Mouse (Mus musculus) forebrain, embryonic 13.5 days (tissue): ENCODE measurements around the gene Pklr. TPM values are rescaled to one million over a fixed set of nuclear protein-coding genes. Genes with fewer than 3 reads are reported as not detected.

Experiments
- ATAC-seq: fragments of 200-750 bp; cut with Nextera tagmentation; 2 replicates; pipeline ENCODE4 v1.8.0; 2017
- H3K27ac ChIP-seq: fragments of 300-500 bp; sonication (generic); 2 replicates; pipeline ENCODE4 v1.5.1; 2015; ENCODE audit warnings: inconsistent platforms, mild to moderate bottlenecking, moderate library complexity
- H3K27me3 ChIP-seq: fragments of 300-500 bp; sonication (generic); 2 replicates; pipeline ENCODE4 v1.6.1; 2015; ENCODE audit warnings: mild to moderate bottlenecking, inconsistent platforms
- H3K36me3 ChIP-seq: fragments of 300-500 bp; sonication (generic); 2 replicates; pipeline ENCODE4 v1.6.1; 2015; ENCODE audit warnings: mild to moderate bottlenecking, inconsistent platforms; ENCODE audit not compliant: poor library complexity, severe bottlenecking
- H3K4me1 ChIP-seq: fragments of 300-500 bp; sonication (generic); 2 replicates; pipeline ENCODE4 v1.6.1; 2015; ENCODE audit warnings: inconsistent platforms
- H3K4me2 ChIP-seq: fragments of 300-500 bp; sonication (generic); 2 replicates; pipeline ENCODE4 v1.6.1; 2015; ENCODE audit warnings: inconsistent platforms, mild to moderate bottlenecking, moderate library complexity
- H3K4me3 ChIP-seq: fragments of 300-500 bp; sonication (generic); 2 replicates; pipeline ENCODE4 v1.5.1; 2015; ENCODE audit warnings: mild to moderate bottlenecking, inconsistent platforms
- H3K9ac ChIP-seq: fragments of 300-500 bp; sonication (generic); 2 replicates; pipeline ENCODE4 v1.6.1; 2015; ENCODE audit warnings: mild to moderate bottlenecking, inconsistent platforms
- H3K9me3 ChIP-seq: fragments of 300-500 bp; sonication (generic); replicated peaks from 2 replicates; pipeline ENCODE4 v1.6.1; 2016; ENCODE audit warnings: inconsistent platforms
- WGBS: fragments of 180-500 bp; shearing (Covaris S2); methylation state at CpG from one replicate; pipeline ENCODE4 v1.1.7; 2015; 5-methylcytosine and 5-hydroxymethylcytosine counted together
- polyA plus RNA-seq: library from polyadenylated mRNA; unstranded; fragments of >200 nt; fragmentation: Nextera tagmentation; extraction: Ambion mirVana; gene quantifications from 2 replicates; pipeline ENCODE4 v1.2.1, GENCODE M21; 2015

The Pklr gene
- polyA plus RNA-seq, 1 experiment from 2014 or later: 0.09 TPM

DNA sequence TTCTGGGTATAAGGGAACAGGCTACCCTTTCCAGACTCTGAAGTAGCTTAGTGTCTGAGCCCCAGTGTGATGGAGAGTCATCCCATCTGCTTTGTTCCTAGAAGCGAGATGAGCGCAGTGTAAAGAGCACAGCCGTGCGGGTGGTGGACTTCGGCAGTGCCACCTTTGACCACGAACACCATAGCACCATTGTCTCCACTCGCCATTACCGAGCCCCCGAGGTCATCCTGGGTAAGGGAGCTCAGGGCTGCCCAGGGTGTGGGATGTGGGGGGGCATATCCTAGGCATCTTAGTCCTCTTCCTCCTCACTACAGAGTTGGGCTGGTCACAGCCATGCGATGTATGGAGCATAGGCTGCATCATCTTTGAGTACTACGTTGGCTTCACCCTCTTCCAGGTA is 38.9 kb downstream of the Pklr start:
- Histone ChIP-seq H3K27ac (no peak overlapping the region), H3K4me3 (no peak overlapping the region), H3K9me3 (no peaks in the 10 kb centered on the region), H3K4me1 (peaks cover 16% of the 10 kb centered on the region), H3K9ac (no peak overlapping the region), H3K36me3 (peaks cover 77% of the 10 kb centered on the region), H3K4me2 (no peak overlapping the region), H3K27me3 (no peaks in the 10 kb centered on the region)
- 96% methylated on average over 11 of the region's 11 CpGs for WGBS
- ATAC-seq: no peak

DNA sequence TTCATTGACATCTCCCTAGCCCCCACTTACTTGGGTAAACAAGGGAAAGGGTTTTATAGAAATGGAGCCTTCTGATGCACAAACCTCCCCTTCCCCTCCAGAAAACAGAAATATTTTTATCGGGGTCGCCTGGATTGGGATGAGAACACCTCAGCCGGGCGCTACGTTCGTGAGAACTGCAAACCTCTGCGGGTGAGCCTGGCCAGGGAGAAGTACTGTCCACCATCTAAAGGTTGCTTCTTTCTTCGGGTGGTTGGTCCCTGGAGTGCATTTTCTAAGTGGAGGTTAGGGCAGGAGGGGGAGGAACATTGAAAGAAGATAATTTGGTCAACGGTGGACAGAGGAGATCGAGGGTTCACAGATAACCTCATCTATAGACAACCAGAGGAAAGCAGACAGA is 39.6 kb downstream of the Pklr start:
- no peak for ATAC-seq
- Histone ChIP-seq H3K27ac (no peak overlapping the region), H3K4me1 (peaks cover 16% of the 10 kb centered on the region), H3K4me3 (no peak overlapping the region), H3K27me3 (no peaks in the 10 kb centered on the region), H3K9ac (no peak overlapping the region), H3K9me3 (no peaks in the 10 kb centered on the region), H3K36me3 (peaks cover 77% of the 10 kb centered on the region), H3K4me2 (no peak overlapping the region)
- 93% methylated on average over 10 of the region's 10 CpGs for WGBS

DNA sequence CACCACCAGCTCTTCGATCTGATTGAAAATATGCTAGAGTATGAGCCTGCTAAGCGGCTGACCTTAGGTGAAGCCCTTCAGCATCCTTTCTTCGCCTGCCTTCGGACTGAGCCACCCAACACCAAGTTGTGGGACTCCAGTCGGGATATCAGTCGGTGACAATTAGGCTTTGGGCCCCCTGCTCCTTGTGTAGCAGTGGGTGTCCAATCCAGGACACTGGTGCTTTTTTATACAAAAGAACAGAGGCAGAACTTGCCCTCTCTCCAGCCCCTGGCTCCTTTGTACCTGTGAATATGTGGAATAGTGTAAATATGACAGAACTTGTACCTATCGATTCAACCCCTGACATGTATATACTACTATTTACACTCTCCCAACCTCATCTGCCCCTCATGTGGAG is 40.5 kb downstream of the Pklr start:
- H3K9ac ChIP-seq: no peak overlapping the region
- H3K27me3 ChIP-seq: no peaks in the 10 kb centered on the region
- no peak overlapping the region for H3K27ac ChIP-seq
- WGBS: 82% methylated on average over 7 of the region's 7 CpGs
- no peaks in the 10 kb centered on the region for H3K9me3 ChIP-seq
- H3K4me3 ChIP-seq: no peak overlapping the region
- peaks cover 16% of the 10 kb centered on the region for H3K4me1 ChIP-seq
- ATAC-seq: peak; percentile 6; the same call in 1 of the 2 replicates
- H3K36me3 ChIP-seq: peaks cover 78% of the 10 kb centered on the region
- no peak overlapping the region for H3K4me2 ChIP-seq

DNA sequence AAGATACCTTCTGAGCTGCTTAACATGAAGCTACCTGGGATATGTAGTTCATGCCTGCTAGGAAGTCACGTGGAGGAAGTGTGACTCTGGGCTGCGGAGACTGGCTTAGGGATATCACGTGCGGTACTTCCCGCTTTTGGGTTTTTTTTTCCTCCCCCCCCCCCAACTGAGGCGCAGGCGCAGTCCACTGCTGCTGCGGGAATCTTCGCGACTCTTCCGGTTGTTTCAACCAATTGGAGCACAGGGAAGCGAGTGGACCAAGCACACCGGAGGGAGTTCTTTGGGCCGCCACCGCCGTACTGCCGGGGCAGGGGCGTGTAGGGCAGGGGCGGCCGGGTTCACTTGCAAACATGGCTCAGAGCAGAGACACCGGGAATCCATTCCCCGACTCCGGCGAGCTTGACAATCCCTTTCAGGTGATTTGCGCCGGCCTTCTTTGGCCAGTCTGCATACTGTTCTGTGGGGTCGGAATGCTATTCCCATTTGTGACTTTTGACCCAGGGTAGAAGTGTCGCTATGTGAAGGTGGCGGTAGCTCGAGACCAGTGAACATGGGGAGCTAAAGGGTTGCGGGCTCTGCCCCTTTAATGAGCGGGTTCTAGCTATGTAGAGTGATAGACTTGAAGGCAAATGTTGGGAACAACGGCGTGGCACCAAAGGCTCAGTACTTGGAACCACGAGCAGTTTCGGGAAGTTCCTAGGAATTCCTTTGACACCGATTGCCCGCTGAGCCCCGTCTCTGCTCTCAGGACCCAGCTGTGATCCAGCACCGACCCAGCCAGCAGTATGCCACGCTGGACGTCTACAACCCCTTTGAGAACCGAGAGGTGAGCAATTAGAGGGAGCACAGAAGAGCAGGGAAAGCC is 41.5 kb downstream of the Pklr start, which contains the start of gene Scamp3:
Scamp3 (plus strand) TSS at position 232 of the 865 bp plus-strand sequence.
- under 1% methylated on average over 43 of the region's 43 CpGs for WGBS
- peak; percentile 98 for ATAC-seq
- Histone ChIP-seq H3K4me2 (peak within 1 kb of the TSS; percentile 97), H3K4me3 (peak within 1 kb of the TSS; percentile 71), H3K4me1 (peaks cover 18% of the 10 kb centered on the region), H3K27me3 (no peaks in the 10 kb centered on the region), H3K9me3 (no peaks in the 10 kb centered on the region), H3K9ac (peak within 1 kb of the TSS; percentile 83), H3K27ac (0 out of 2 replicates have a peak within 1 kb of the TSS, but pooled peaks have one; percentile 28), H3K36me3 (peaks cover 78% of the 10 kb centered on the region)

DNA sequence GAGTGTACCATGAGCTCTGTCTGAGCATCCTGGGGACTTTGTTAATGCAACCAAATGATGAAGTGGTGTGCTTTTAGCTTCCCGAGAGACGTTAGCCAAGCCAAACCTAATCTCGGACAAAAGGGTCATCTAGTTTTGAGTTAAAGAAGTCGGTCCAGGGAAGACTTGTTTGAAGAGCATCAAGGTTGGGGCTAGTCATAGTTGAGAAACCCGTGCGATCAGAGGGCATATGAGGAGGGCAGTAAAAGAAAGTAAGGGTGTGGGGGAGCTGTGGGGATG is 42.1 kb downstream of the Pklr start:
- Histone ChIP-seq H3K27me3 (no peaks in the 10 kb centered on the region), H3K27ac (0 out of 2 replicates have a peak overlapping the region, but pooled peaks have one; percentile 28), H3K36me3 (peaks cover 75% of the 10 kb centered on the region), H3K4me3 (peak overlapping the region; percentile 71), H3K9me3 (no peaks in the 10 kb centered on the region), H3K4me2 (peak overlapping the region; percentile 97), H3K4me1 (peaks cover 21% of the 10 kb centered on the region), H3K9ac (peak overlapping the region; percentile 83)
- 9% methylated on average over 6 of the region's 6 CpGs for WGBS
- ATAC-seq: no peak

DNA sequence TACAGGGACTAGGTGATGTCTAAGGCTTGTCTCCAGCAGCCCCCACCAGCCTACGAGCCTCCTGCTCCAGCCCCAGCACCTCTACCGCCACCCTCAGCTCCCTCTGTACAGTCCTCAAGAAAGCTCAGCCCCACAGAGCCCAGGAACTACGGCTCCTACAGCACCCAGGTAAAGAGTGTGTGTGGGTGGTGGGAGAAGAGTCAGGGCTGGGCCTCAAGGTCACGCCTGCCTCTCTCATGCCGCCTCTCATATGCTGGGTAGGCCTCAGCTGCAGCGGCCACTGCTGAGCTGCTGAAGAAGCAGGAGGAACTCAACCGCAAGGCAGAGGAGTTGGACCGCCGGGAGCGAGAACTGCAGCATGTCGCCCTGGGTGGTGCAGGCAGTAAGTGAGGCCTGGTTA is 43.1 kb downstream of the Pklr start:
- WGBS: 95% methylated on average over 11 of the region's 11 CpGs
- Histone ChIP-seq H3K27ac (no peak overlapping the region), H3K9ac (no peak overlapping the region), H3K4me3 (0 out of 2 replicates have a peak overlapping the region, but pooled peaks have one; percentile 71), H3K36me3 (peaks cover 65% of the 10 kb centered on the region), H3K27me3 (no peaks in the 10 kb centered on the region), H3K9me3 (no peaks in the 10 kb centered on the region), H3K4me2 (peak overlapping the region; percentile 97; the same call in 1 of the 2 replicates), H3K4me1 (peaks cover 30% of the 10 kb centered on the region)
- ATAC-seq: no peak

DNA sequence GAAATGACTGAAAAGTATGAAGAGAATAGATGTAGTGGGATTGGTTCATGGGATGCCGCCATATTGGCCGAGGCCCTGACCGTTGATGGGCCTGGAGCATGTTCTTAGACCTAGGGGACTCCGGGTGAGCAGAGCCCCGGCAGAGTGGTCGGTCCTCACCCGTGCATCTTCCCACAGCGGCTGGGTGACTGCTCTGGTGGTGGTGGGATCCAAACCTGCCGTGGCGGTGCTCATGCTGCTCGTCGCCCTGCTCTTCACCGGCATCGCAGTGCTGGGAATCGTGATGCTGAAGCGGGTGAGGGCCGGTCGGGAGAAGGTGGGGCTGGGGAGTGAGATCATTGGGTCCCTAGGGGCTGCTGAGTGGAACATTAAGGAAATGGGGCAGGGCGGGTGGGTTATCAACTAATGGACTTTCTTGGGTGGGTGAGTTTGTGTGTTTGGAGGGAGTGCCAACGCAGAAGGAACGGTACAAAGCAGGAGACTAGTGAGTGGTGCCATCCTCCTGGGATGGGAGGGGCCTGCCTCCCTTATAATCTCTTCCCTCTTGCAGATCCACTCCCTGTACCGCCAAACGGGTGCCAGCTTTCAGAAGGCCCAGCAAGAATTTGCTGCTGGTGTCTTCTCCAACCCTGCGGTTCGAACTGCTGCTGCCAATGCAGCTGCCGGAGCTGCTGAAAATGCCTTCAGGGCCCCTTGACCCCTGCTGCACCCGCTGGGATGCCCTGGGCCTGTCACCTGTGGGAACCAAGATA is 46.0 kb downstream of the Pklr start:
- 94% methylated on average over 27 of the region's 27 CpGs for WGBS
- Histone ChIP-seq H3K9me3 (no peaks in the 10 kb centered on the region), H3K4me1 (peaks cover 44% of the 10 kb centered on the region), H3K27ac (peak overlapping the region; percentile 86; the same call in 1 of the 2 replicates), H3K4me3 (no peak overlapping the region), H3K9ac (no peak overlapping the region), H3K4me2 (no peak overlapping the region), H3K27me3 (no peaks in the 10 kb centered on the region), H3K36me3 (peaks cover 44% of the 10 kb centered on the region)
- ATAC-seq: no peak

DNA sequence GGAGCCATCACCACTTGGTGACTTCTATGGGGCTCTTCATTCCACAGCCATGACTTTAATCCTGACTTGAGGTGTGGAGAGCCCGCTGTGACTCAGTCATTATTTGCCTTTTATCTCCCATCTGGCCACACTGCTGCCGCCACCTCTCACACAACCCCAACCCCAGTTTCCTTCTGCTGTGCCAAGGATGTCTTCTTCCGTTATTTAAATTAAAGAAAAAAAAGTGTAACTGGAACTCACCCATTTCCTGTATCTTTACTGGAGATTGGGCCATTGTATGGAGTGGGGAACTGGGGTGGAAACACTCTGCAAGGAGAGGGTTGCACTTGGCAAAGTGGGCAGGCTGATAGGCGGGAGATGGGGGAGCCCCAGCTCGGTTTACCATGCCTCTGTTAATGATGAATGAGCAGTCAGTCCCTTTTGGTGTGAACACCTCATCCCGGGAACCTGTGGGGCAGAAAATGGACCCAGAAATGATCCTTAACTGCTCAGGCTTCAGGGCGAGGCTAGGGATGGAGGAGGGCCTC is 46.7 kb downstream of the Pklr start:
- peak; percentile 37 for ATAC-seq
- Histone ChIP-seq H3K27me3 (no peaks in the 10 kb centered on the region), H3K27ac (peak overlapping the region; percentile 86; the same call in 1 of the 2 replicates), H3K4me3 (peak overlapping the region; percentile 59), H3K9ac (no peak overlapping the region), H3K36me3 (peaks cover 44% of the 10 kb centered on the region), H3K4me1 (peaks cover 49% of the 10 kb centered on the region), H3K9me3 (no peaks in the 10 kb centered on the region), H3K4me2 (peak overlapping the region; percentile 96)
- WGBS: 49% methylated on average over 7 of the region's 7 CpGs

DNA sequence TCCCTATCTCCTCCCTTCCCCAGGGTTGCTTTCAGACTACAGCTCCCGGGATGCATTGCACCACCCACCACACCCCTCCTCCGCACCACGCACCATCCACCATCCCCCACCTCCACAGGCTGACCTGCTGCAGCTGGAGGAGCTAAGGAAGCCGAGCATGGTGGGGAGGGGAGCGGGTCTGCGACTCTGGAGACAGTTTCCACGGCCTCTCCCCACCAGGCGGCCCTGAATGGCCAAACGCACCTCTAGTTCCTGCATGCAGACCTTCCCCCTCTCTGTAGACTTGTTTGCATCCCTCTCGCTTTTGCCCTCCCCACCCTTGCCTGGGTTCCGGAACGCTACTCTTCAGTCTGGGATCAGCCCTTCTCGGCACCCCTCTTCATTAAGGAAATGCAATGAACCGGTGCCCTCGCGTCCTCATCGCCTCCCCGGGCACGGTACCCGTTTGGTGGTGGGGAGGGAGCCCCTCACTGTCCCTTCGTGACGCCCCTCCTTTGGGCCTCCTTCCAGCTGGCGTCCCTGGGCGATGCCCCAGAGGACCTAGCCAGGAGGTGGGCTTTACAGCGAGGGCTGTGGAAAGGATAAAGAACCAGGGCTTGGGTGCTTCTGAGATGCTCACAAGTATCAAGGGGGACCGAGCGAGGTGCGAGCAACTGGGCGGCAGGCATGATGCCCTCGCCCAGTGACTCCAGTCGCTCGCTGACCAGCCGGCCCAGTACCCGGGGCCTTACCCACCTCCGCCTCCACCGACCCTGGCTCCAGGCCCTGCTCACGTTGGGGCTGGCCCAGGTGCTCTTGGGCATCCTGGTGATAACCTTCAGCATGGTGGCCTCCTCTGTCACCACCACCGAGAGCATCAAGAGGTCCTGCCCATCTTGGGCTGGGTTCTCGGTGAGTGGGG is 47.4 kb downstream of the Pklr start, which contains the start of gene Fam189b:
Fam189b (plus strand) TSS at position 86 of the 901 bp plus-strand sequence.
- peaks cover 50% of the 10 kb centered on the region for H3K36me3 ChIP-seq
- peak within 1 kb of the TSS; percentile 59 for H3K4me3 ChIP-seq
- no peaks in the 10 kb centered on the region for H3K27me3 ChIP-seq
- H3K4me1 ChIP-seq: peaks cover 43% of the 10 kb centered on the region
- peak within 1 kb of the TSS; percentile 86 for H3K27ac ChIP-seq
- H3K9me3 ChIP-seq: no peaks in the 10 kb centered on the region
- 4% methylated on average over 38 of the region's 39 CpGs for WGBS
- peak within 1 kb of the TSS; percentile 86 for H3K9ac ChIP-seq
- H3K4me2 ChIP-seq: peak within 1 kb of the TSS; percentile 96
- peak; percentile 96 for ATAC-seq

DNA sequence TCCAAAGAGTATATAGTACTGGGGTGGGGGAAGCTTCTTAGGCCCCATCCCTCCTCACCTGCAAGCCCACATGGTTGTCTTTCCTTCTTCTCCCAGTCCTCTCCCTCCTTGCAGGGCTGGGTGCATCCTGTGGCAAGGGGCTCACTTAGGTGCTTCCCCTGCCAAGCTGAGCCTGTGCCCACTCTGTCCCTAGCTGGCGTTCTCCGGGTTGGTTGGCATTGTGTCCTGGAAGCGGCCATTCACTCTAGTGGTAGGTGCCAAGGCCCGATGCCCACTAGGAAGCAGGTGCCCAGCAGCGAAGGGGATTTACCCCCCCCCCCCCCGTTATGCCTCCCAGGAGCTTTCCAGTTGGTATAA is 48.0 kb downstream of the Pklr start:
- H3K4me3 ChIP-seq: peak overlapping the region; percentile 59
- no peak for ATAC-seq
- H3K27me3 ChIP-seq: no peaks in the 10 kb centered on the region
- H3K9ac ChIP-seq: peak overlapping the region; percentile 86
- peak overlapping the region; percentile 96 for H3K4me2 ChIP-seq
- WGBS: 63% methylated on average over 6 of the region's 6 CpGs
- H3K36me3 ChIP-seq: peaks cover 53% of the 10 kb centered on the region
- H3K9me3 ChIP-seq: no peaks in the 10 kb centered on the region
- peaks cover 36% of the 10 kb centered on the region for H3K4me1 ChIP-seq
- H3K27ac ChIP-seq: no peak overlapping the region

DNA sequence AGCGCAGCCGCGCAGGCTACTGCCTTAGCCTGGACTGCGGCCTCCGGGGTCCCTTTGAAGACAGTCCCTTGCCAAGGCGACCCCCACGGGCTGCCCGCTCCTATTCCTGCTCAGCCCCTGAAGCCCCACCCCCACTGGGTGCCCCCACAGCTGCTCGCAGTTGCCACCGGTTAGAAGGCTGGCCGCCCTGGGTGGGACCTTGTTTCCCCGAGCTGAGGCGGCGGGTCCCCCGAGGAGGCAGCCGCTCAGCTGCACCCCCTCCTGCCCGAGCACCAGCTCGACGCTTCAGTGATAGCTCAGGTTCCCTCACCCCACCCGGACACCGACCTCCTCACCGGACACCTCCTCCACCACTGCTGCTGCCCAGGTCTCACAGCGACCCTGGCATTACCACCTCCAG is 51.3 kb downstream of the Pklr start:
- peak overlapping the region; percentile 46; the same call in 1 of the 2 replicates for H3K9ac ChIP-seq
- peaks cover 20% of the 10 kb centered on the region for H3K36me3 ChIP-seq
- H3K27ac ChIP-seq: no peak overlapping the region
- no peak overlapping the region for H3K4me2 ChIP-seq
- H3K4me1 ChIP-seq: peaks cover 33% of the 10 kb centered on the region
- H3K4me3 ChIP-seq: no peak overlapping the region
- no peaks in the 10 kb centered on the region for H3K27me3 ChIP-seq
- WGBS: 21% methylated on average over 23 of the region's 23 CpGs
- H3K9me3 ChIP-seq: no peaks in the 10 kb centered on the region
- ATAC-seq: no peak
